Mouse (Mus musculus) stomach, adult 2 months (tissue): ENCODE data around the gene Gm20817. TPM values are rescaled to one million over a fixed set of nuclear protein-coding genes. Genes with fewer than 3 reads are reported as not detected.

ENCODE experiments used
- polyA plus RNA-seq: library from polyadenylated mRNA; depleted of rRNA; stranded (reverse); fragments of >200 nt; gene quantifications from 2 replicates; pipeline ENCODE4 v1.2.3, GENCODE M21; 2012; rRNA removed

Gm20817 gene
- not detected in 2 replicates for polyA plus RNA-seq

GRCm38 (mm10) chrY:68832628-68833027 is at the start of gene Gm20817:
Gene Gm20817 (minus strand): TSS chrY:68832728.

